Mouse (Mus musculus) ES-E14 (cell line): ENCODE measurements at regions not wholly inside any gene's neighbourhood (a gene's known extent, or its start where the extent isn't known, plus 50 kb on each side); places are given as distances from the start of the nearest gene placed in this dataset.

Source experiments
- DNase-seq: peaks from one replicate; pipeline ENCODE4 v3.0.0-alpha.2; 2013; ENCODE audit warnings: low read depth, low spot score
- H3K27ac ChIP-seq: 2 replicates; pipeline ENCODE4 v1.5.1; 2012; ENCODE audit warnings: low read depth, mild to moderate bottlenecking, low read length, moderate library complexity, mixed read lengths; ENCODE audit not compliant: poor library complexity, insufficient read depth, severe bottlenecking
- H3K36me3 ChIP-seq: 2 replicates; pipeline ENCODE4 v1.6.1; 2012; ENCODE audit warnings: mild to moderate bottlenecking, low read length, moderate library complexity, mixed read lengths; ENCODE audit not compliant: control insufficient read depth, poor library complexity, insufficient read depth, severe bottlenecking
- H3K4me1 ChIP-seq, 2 experiments: fragments of 150-350 bp in 1 of 2; sonication (generic) in 1 of 2; 2 replicates each; pipeline ENCODE4 v1.6.1; 2012; ENCODE audit warnings: low read length in 2 of 2, mild to moderate bottlenecking in 1 of 2, mixed read lengths in 1 of 2; ENCODE audit not compliant: control insufficient read depth in 2 of 2, insufficient read depth in 2 of 2, poor library complexity in 1 of 2
- H3K4me3 ChIP-seq, 2 experiments: fragments of 150-350 bp in 1 of 2; sonication (generic) in 1 of 2; 2 replicates each; pipeline ENCODE4 v1.5.1; 2012; ENCODE audit warnings: low read length in 2 of 2, low read depth in 1 of 2, mild to moderate bottlenecking in 1 of 2, mixed read lengths in 1 of 2; ENCODE audit not compliant: insufficient read depth in 1 of 2, poor library complexity in 1 of 2, severe bottlenecking in 1 of 2
- H3K9ac ChIP-seq: 2 replicates; pipeline ENCODE4 v1.6.1; 2012; ENCODE audit warnings: low read depth, mild to moderate bottlenecking, low read length, mixed read lengths; ENCODE audit not compliant: poor library complexity, insufficient read depth, severe bottlenecking
- H3K9me3 ChIP-seq: fragments of 150-350 bp; sonication (generic); 2 replicates; pipeline ENCODE4 v1.6.1; 2012; ENCODE audit warnings: low read depth, mild to moderate bottlenecking, low read length; ENCODE audit not compliant: control insufficient read depth, insufficient read depth
- CHD2 ChIP-seq: IDR thresholded peaks from 2 replicates; pipeline ENCODE4 v1.6.1; 2014; ENCODE audit warnings: mild to moderate bottlenecking, low read depth, low read length, inconsistent platforms
- HCFC1 ChIP-seq: IDR thresholded peaks from 2 replicates; pipeline ENCODE4 v1.6.1; 2012; ENCODE audit warnings: low read length, inconsistent platforms, borderline replicate concordance; ENCODE audit not compliant: insufficient read depth
- MAFK ChIP-seq: IDR thresholded peaks from 2 replicates; pipeline ENCODE4 v1.6.1; 2014; ENCODE audit warnings: mild to moderate bottlenecking, low read depth, low read length, inconsistent platforms; ENCODE audit not compliant: insufficient read depth
- ZC3H11A ChIP-seq: IDR thresholded peaks from 2 replicates; pipeline ENCODE4 v1.6.1; 2012; ENCODE audit warnings: low read depth, mild to moderate bottlenecking, inconsistent platforms, low read length, borderline replicate concordance
- ZNF384 ChIP-seq: IDR thresholded peaks from 2 replicates; pipeline ENCODE4 v1.6.1; 2012; ENCODE audit warnings: low read depth, low read length, inconsistent platforms
- in situ Hi-C, 2 experiments: fragments of 600-800 bp; cut with MboI; formaldehyde crosslinking; loops; one replicate each; pipeline ENCODE4 v1.15.1; 2025; ENCODE audit warnings: low sequenced_read_pairs in 2 of 2, inconsistent platforms in 1 of 2; ENCODE audit not compliant: unreplicated experiment in 2 of 2

- DNase-seq = peak; percentile 21
- in situ Hi-C loops = no loop called here
Measured at GRCm38 (mm10) chr5:50476985-50477384, 418.2 kb upstream of the Adgra3 start.

GRCm38 (mm10) chr5:50461491-50461890 lies 402.7 kb upstream of the Adgra3 start:
- Histone ChIP-seq H3K4me3 (no peak overlapping the region), H3K27ac (no peak overlapping the region), H3K9me3 (no peaks in the 10 kb centered on the region), H3K9ac (no peak overlapping the region), H3K36me3 (no peaks in the 10 kb centered on the region), H3K4me1 (no peaks in the 10 kb centered on the region)
- no peak for TF ChIP-seq ZC3H11A
- no peak for DNase-seq
- in situ Hi-C loops = no loop called here

More at GRCm38 (mm10) chr5:50476985-50477384, 418.2 kb upstream of the Adgra3 start:
- Histone ChIP-seq H3K9ac (no peak overlapping the region), H3K27ac (no peak overlapping the region), H3K4me1 (no peaks in the 10 kb centered on the region), H3K36me3 (no peaks in the 10 kb centered on the region), H3K4me3 (no peak overlapping the region), H3K9me3 (no peaks in the 10 kb centered on the region)
- TF ChIP-seq ZNF384 (no peak), MAFK (no peak), ZC3H11A (no peak), HCFC1 (no peak), CHD2 (no peak)

DNA sequence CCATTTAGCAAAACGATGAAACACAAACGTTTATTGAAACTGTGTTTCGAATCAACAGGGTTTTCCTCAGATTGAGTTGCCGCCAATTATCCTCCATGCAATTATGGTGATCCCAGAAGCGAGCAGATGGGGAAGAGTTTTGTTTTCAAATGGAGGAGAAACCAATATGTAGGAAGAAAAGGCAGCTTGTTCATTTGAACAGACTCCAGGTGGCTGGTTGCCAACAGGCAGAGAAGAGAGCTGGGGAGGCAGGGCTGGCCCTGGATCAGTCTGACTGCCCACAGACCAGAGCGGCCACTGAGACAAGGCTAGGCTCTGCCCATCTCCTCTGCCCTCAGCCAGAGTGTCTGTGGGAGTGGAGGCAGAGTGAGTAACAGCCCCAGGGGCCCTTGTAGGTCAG lies 398.8 kb upstream of the Adgra3 start:
- TF ChIP-seq CHD2 = no peak
- TF ChIP-seq MAFK = no peak
- TF ChIP-seq ZNF384 = no peak
- no peak for TF ChIP-seq ZC3H11A
- TF ChIP-seq HCFC1 = no peak
- Histone ChIP-seq H3K4me1 (no peaks in the 10 kb centered on the region), H3K9me3 (no peaks in the 10 kb centered on the region), H3K27ac (no peak overlapping the region), H3K36me3 (no peaks in the 10 kb centered on the region), H3K9ac (no peak overlapping the region), H3K4me3 (no peak overlapping the region)
- DNase-seq = no peak
- in situ Hi-C loops = no loop called here

DNA sequence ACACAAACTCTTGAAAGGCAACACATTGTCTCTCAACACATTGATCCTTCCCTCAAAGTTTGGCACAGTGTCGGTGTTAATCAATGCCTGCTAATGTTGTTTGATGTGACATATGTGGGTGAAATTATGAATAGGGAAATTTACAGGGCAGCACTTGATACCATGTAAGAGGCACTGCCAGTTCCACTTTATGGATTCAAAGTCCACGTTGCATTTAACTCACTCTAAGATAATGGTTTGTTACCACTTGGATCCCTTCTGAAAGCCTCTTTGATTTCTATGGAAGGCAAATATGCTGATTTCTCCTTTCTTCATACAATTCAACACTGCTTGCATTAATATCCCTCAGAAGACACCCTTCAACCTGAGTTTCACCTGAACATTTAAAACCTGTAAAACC lies 395.6 kb upstream of the Adgra3 start:
- H3K4me3 ChIP-seq = no peak overlapping the region
- H3K4me1 ChIP-seq = no peaks in the 10 kb centered on the region
- no peak overlapping the region for H3K9ac ChIP-seq
- DNase-seq = no peak
- H3K36me3 ChIP-seq = no peaks in the 10 kb centered on the region
- TF ChIP-seq ZNF384 = no peak
- TF ChIP-seq HCFC1 = no peak
- TF ChIP-seq ZC3H11A = no peak
- TF ChIP-seq CHD2 = no peak
- no peak for TF ChIP-seq MAFK
- no peak overlapping the region for H3K27ac ChIP-seq
- in situ Hi-C loops = no loop called here
- no peaks in the 10 kb centered on the region for H3K9me3 ChIP-seq

- TF ChIP-seq ZNF384 (no peak), ZC3H11A (no peak), HCFC1 (no peak), MAFK (no peak), CHD2 (no peak)
- in situ Hi-C loops = no loop called here
- Histone ChIP-seq H3K4me1 (no peaks in the 10 kb centered on the region), H3K9me3 (no peaks in the 10 kb centered on the region), H3K9ac (no peak overlapping the region), H3K4me3 (no peak overlapping the region), H3K27ac (no peak overlapping the region), H3K36me3 (no peaks in the 10 kb centered on the region)
- no peak for DNase-seq
Measured at GRCm38 (mm10) chr5:50406923-50407322, 348.1 kb upstream of the Adgra3 start.
